Mouse (Mus musculus) gastrocnemius, adult 8-10 months (tissue): Measurements from ENCODE around the gene Eml3. TPM values are rescaled to one million over a fixed set of nuclear protein-coding genes. Genes with fewer than 3 reads are reported as not detected.
"Not testable (repeated sequence)": the region's sequence is repeated elsewhere in the genome, so short reads cannot be mapped to it uniquely, and the experiment has no call there.

Experiments
- DNase-seq, 2 experiments: peaks; one replicate each; pipeline ENCODE4 v3.0.0; 2022; ENCODE audit warnings: low spot score in 2 of 2
- total RNA-seq, 4 experiments: library from RNA; stranded (reverse); gene quantifications; 2 replicates each; pipeline ENCODE4 v1.2.4; 2022

Eml3 gene
- 1 to 10 TPM; 3.5 to 4.7 (median 4.3) TPM for total RNA-seq

GRCm38 (mm10) chr19:8929224-8930088 is at the start of gene Eml3, which contains the start of gene Rom1:
Gene Eml3 (plus strand): TSS chr19:8929552.
Gene Rom1 (minus strand): TSS chr19:8929356.
- DNase-seq, result peak; percentile 92

DNA sequence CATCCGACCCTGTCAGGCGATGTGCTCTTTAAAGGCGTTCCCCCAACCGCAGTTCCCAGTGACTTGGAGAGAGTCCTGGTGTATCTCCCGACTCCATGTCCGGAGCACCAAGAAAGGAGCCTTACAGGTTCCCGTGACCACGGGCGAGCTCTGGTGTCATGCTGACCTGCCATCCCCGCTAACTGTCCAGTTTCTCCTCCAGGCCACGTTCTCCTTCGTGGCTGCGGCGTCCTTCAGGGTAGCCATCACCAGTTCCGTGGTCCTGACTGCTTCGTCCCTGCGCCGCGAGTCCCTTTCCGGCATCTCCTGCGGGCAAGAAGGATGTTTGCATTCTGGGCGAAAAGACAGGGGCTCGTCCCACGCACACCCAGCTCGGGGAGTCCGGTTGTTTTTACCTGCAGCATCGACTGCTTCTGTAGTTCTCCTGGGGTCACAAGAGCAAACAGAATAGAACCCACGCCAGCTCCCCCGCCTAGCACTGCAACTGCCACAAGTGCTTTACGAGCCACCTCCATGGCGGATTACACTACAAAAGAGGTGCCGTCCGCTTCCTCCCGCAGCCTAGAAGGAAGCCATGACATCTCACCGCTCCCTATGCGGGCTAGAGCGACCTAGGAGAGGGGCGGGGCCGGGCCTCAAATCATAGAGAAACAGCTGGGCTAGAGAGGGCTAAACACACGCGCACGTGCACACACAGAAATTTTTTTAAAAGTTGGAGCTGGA is 48.9 kb upstream of the Eml3 start, which contains the start of gene Uqcc3:
Uqcc3 (minus strand) TSS at position 613 of the 723 bp plus-strand sequence.
- peak; percentile 85 for DNase-seq

DNA sequence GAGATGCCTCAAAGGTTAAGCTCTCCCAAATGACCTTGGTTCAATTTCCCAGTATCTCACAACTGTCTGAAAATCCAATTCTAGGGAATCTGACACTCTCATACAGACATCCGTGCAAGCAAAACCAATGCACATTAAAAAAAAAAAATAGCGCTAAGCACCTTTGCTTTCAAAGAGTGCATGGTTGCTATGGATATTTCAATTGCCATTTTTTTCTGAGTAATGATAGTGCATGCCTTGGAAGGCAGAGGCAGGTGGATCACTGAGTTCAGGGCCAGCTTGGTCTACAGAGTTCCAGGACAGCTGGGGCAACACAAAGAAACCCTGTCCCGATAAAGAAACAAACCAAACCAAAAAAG is 48.3 kb upstream of the Eml3 start:
- no peak for DNase-seq

- DNase-seq, result no peak
These were observed 45.7 kb upstream of the Eml3 start, which contains the start of the genes Lbhd1 and Gm49403 for GRCm38 (mm10) chr19:8883616-8884015. Gene Lbhd1 (plus strand): TSS chr19:8883732. Gene Gm49403 (plus strand): TSS chr19:8883930.

- no peak for DNase-seq
These were observed 42.3 kb upstream of the Eml3 start for GRCm38 (mm10) chr19:8886916-8887584.

DNA sequence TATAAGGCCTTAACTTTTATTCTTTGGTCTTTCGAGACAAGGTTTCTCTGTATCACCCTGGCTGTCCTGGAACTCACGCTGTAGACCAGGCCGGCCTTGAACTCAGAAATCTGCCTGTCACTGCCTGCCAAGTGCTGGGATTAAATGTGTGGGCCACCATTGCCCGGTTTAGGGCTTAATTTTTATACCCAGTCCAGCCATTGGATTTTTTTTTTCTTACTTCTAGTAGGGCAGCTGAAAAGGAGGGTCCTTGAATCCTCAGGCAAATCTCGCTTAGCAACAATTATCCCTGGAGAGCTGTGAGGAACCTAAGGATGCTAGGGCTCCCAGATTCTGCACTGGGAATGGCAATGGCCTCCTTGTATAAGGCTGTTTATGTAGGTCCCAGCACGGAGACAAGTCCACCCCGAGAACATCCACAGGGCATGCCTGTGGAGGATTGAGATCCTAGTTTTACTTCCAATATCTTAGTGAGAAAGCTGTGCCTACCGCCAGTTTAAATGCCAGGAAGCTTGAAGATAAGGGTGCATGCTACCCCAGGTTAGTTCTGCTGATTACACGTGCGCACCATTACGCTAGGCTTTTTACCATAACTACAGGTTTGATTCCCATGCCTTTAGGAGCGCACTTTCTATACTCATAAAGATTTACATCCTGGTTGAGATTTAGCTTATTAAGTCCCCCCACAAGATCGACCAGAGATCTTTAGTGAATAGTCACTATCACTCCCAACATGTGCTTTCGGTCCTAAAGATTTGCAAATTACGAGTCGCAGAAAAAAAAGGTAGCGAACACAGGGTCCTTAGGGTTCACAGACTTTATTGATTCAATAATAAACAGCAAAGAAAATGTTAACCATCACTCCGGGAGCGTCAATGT is 41.5 kb upstream of the Eml3 start:
- DNase-seq, result no peak

DNA sequence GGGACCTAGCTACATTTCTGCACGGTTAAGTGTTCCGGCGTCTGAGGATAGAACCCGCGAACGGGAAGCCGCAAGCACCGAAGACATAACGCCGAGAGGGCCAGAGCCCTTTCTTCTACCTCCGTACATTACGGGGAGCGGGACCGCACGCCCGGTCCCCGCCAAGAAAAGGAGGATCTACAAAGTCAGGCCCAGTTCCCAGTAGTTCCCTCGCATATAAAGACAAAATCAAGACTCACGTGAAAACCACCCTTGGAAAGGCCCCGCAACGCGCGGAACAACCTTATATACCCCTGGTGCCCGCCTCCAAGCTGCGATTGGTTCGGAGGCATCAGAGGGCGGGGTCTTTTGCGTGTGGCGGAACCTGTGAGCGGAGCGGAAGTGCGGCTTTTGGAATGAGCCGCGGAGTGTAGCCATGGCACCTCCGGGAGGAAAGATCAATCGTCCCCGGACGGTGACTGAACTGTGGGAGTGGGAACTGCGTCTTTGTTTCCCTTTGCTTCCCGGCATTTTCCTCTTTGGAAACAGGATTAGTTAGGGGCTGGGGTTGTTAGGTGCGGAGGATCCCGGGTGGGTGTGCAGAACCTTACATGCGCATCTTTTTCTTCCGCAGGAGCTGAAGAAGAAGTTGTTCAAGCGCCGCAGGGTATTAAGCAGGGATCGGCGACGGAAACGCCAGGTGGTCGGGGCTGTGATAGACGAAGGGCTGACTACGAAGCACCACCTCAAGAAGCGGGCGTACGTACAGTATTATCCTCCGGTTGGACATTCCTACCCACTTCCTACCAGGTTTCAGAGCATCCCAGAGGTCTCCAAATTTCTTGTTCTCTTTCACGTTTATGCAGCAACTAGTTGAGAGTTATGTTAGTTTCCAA is 40.6 kb upstream of the Eml3 start, which contains the start of the genes 1810009A15Rik and Gm49416:
1810009A15Rik (plus strand) TSS at position 343 of the 875 bp plus-strand sequence.
Gm49416 (plus strand) TSS at position 416 of the 875 bp plus-strand sequence.
- DNase-seq, result peak; percentile 86 to 91

GRCm38 (mm10) chr19:8892829-8893766 is 36.3 kb upstream of the Eml3 start, which contains the start of gene Ints5:
Gene Ints5 (plus strand): TSS chr19:8893005.
- DNase-seq, result peak; percentile 66 to 70

DNA sequence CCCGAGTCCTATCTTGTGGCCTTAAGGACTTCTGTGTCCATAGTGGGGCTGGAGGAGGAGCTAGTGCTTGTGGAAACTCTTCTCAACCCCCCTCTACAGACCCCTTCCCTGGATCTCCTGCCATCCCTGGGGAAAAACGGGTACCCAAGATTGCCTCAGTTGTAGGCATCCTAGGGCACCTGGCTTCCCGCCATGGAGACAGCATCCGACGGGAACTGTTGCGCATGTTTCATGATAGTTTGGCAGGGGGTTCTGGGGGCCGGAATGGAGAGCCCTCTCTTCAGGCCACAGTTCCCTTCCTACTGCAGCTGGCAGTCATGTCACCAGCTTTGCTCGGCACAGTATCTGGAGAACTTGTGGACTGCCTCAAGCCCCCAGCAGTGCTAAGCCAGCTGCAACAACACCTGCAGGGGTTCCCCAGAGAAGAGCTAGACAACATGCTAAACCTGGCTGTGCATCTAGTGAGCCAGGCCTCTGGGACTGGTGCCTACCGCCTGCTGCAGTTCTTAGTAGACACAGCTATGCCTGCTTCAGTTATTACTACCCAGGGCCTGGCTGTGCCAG is 33.9 kb upstream of the Eml3 start:
- no peak for DNase-seq

- not testable (repeated sequence) for DNase-seq
These were observed 33.1 kb upstream of the Eml3 start for GRCm38 (mm10) chr19:8896231-8896630.

- DNase-seq, result not testable (repeated sequence)
These were observed 32.0 kb upstream of the Eml3 start for GRCm38 (mm10) chr19:8897211-8897864.

GRCm38 (mm10) chr19:8897865-8898495 is 31.4 kb upstream of the Eml3 start, which contains the start of gene Ganab:
Gene Ganab (plus strand): TSS chr19:8898071.
- peak; percentile 91 for DNase-seq

- no peak for DNase-seq
These were observed 30.8 kb upstream of the Eml3 start for GRCm38 (mm10) chr19:8898576-8898975.

DNA sequence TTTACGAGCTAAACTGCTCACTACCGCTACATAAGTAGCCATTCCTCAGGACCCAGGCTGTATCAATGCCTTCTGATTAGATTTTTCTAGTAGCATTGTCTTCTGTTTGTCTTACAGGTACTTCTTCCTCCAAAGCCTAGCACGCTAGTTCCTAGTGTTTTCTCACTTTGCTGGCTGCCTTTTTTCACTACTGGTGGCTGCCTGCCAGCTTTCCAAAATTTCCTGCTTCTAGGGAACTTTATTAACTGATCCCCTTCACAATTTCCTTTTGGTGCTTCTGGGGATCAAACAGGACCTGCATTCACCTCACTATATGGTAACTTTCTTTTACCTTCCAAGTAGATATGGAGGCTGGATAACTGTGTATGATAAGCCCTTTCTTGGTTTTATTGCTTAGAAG is 30.3 kb upstream of the Eml3 start:
- no peak for DNase-seq

- no peak for DNase-seq
These were observed 25.9 kb upstream of the Eml3 start for GRCm38 (mm10) chr19:8903412-8903811.

DNA sequence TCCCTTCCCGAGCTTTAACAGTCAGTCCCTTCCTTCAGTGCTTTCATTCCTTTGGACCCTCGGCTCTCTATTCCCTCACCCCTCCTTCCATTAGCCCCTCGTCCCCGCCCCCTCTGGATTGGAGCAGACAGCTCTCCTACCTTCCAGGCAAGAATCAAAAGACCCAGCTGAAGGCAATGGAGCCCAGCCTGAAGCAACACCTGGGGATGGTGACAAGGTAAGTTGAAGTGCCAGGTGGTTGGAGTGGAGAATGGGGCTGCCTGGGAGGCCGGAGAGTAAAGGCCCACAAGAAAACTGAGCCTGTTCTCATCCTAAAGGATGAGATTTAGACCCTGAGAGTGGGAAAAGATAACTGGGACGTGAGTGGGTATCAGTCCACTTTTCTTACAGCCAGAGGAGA is 20.8 kb upstream of the Eml3 start:
- no peak for DNase-seq

GRCm38 (mm10) chr19:8911810-8912209 is 17.5 kb upstream of the Eml3 start:
- DNase-seq, result no peak
